Mouse (Mus musculus) cerebellum, adult 8-10 months (tissue): Measurements from ENCODE around the gene Ank2.

ENCODE experiments used
- DNase-seq: peaks from one replicate; pipeline ENCODE4 v3.0.0; 2022

The Ank2 gene

DNA sequence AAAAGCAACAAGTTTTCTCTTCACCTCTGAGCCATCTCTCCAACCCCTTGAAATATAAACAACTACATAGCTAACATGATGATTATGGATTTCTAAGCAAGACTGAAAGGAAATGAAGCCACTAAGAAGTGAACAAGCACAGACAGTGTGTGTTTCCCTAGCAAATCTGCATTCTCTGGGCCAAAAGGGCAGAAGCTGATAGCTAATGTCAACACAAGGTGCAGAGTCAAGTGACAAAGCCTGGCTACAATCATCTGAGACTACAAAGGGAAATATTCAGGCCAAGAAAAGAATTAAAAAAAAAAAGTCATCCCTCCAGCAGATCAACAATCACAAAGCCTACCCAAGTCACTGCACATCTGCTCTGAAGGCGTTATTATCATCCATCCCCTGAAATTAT lies 330.0 kb downstream of the Ank2 start:
- DNase-seq: no peak

DNA sequence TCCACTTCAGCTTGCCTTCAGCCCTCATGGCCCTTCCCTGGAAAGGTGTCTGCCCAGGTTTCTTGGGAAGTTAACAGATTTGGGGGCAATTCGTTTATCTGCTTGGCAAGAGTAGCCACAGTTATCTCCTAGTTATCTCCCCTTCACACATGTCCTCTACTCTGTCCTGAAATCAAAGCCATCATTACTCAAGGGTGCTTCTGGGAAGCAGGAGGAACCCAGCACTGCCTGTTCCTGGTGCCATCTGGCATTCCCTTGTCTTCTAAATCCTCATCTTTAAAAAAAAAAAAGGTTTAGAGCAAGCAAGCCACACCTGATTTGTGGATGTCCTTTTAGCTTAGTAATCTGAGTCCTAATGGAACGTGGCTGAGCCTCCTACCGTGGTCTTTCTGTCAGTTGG lies 335.4 kb downstream of the Ank2 start:
- DNase-seq: peak; percentile 55

DNA sequence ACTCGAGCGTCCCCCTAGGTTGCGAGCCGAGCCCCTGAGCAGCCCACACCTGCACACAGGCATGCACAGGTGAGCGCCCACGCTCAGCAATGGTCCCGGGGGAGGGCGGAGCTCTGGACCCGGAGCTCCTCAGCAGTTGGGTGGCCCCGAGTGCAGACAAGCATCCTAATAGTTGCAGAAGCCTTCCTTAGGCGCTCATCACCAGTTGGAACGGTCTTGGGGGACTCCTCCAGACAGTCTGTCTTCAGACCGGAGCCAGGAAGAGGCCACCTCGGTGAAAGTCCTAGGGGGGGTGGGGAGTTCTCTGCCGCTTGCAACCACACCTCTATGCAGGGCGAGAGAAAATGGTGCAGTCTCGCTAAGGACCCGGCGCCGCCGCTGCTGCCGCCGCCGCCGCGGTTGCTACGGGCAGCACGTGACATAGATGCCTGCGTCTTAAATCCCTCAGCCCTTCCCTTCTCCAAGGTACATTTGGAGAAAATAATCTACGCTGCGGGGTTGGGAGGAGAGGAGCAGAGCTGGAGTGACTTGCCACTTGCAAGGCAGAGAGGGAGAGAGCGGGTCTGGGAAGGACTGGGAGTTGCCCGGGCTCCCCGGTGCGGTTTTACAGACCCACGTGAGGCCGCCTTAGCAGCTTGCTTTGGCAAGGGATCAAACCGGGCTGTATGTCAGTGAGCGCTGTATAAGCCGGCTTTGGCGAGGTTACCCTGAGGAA lies 337.0 kb downstream of the Ank2 start:
- peak; percentile 83 for DNase-seq

DNA sequence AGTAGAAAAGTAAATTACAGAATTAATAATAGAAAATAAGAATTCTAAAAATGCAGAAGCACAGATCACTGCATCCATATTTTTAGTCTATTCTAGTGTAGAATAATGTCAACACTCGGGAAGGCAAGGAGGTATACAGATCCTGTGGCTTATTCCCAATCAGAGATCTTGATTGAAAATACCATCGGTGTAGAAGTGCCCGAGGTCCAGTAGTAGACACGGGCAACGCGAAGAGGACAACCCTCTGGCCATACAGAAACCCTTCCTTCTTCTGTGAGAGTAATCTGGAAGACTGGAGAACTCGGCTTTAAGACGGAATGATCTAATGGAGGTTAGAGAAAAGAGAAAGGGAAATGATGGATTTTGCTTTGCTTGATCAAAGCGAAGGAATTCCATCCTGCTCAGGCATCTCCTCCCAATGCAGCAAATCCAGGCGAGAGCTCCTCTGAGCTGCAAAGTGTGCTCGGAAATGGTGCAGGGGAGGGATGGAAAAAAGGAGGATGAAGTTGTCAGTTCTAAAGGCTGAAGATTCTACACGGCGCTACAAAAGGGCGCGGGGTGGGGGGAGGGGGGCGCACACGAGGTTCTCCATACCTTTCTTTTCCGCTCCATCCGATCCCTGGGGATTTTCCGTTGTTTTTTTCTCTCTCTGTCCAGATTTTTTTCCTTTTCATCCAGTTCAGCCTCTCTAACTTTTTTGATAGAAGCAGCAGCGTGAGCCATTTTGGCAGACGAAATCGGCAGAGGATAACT lies 337.9 kb downstream of the Ank2 start:
- DNase-seq: no peak

DNA sequence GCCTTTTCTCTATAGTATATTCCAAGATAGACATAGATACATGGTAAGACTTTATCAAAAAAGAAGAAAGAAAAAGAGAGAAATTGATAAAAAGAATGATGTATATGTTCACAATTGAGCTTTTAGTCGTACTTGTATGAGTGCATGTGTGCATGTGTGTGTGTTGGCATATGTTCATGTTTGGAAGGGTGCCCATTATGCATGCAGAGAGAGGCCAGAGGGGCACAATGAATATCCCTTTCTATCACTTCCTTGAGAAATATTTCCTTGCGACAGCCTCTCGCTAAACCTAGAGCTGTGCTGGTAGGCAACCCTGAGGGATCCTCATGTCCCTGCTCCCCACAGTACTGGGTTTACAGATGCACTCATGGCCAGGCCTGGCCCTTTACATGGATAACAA lies 341.4 kb downstream of the Ank2 start:
- no peak for DNase-seq

DNA sequence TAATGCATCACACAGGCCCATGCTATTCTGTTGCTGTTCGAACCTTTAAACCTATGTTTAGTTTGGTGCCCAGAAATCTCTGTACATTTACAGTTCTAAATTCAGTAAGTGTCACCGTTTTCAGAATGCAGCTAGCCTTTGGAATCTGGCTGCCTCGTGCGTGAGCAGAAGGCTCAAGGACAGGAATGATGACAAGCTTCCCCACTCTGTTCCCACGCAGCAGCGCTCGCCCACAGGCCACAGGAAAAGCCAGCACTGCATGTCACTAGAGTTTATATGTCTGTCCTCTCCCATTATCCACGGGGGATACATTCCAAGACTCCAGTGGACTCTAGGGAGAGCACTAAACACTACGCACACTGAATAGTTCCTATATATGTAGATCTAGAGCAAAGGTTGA lies 343.1 kb downstream of the Ank2 start:
- peak; percentile 39 for DNase-seq

DNA sequence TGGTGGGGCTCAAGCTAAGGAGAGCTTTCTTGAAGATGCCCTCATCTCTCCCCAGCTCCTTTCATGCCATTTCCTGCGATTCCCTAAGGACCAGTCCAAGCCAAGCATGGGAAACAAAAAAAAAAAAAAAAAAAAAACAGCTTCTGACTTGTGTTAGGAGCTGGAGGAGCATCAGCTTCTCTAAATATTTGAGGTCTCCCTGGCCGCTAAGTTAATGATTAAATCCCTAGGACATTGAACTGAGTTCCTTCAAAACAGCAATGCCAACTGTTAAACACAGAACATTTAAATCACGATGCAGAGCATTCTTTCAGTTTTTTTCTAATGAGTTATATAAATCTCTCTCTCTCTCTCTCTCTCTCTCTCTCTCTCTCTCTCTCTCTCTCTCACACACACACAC lies 345.3 kb downstream of the Ank2 start:
- no peak for DNase-seq

DNA sequence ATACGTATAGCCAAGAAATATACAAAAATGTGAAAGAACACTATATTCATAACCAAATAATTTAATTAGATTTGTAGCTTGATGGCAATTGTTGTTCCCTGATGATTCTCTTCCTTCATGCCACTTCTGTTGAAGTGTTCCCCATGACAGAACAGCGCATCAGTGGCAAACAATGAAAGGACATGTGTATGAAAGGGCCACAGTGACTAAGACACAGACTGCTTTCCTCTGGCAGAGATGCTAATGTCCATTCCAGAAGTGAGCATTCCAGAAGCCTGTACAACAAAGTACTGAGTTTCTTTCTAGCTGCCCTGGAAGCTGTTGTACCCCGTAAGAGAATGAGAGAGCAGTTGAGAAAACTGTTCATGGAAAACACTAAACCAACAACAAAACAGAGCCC lies 345.7 kb downstream of the Ank2 start:
- no peak for DNase-seq

DNA sequence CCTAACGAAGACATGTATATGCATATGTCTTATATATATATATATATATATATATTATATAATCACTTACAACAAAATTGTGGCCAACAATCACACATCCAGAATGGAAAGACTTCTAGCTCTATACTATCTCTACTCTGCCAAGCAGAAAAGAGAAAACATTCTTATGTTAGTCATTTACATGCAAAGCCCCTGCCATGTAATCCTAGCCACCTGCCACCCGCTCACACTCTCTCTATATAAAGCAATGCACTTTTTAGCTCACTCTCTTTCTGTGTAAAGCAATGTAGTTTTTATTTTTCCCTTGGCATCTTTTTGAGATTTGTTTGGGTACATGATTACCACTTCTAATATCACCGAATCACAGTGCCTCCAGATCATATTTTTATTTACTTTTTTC lies 350.5 kb downstream of the Ank2 start:
- no peak for DNase-seq

DNA sequence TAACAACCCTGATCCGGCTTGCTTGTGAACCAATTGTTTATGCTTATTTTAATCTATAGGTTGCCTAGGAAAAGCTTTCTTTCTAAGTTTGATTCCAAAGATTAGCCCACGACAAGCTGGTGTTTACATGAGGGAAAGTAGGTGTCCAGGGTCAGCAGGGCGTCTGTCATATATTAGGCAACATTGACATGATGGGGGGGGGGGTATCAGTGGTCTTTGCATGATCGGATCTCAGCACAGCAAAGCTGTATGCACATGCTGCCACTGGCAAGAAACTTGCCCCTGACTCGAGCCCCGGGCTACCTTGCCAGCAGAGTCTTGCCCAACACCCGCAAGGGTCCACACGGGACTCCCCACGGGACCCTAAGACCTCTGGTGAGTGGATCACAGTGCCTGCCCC lies 358.6 kb downstream of the Ank2 start:
- DNase-seq: no peak

DNA sequence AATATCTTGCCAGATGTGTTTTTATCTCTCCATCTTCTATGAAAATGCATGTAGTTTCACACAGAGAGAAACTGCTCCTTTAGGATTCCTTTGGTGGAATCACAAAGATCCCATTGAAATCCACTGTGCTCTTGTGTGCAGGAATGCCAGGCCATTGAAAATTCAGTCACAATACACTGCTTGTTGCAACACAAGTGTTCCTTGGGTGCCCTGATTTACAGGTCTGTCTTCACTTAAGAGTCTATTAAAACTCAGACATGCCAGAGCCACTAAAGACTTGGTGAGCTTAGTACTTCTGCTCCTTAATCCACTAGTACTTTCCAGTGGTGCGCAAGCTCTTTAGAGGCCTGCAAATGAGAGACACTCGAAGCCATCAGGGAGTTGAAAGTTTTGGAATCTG lies 359.5 kb downstream of the Ank2 start:
- no peak for DNase-seq

DNA sequence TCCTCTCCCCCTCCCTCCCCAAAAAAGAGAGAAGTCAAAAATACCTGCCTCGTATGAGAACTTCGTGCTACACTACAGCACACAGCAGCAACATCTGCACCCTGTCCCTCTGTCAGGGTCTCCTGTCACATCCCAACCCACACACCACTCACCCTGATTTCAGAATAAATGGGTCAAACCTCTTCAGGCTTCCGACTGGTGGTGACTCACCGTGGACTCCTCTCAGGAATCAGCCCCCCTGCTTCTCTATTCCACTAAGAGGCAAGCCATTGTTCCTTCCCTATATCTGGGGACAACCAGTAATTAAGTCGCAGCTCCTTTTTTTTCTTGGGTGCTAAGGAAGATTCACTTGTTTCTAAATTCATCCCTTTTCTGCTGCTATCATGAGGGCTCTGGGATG lies 361.6 kb downstream of the Ank2 start:
- DNase-seq: no peak

DNA sequence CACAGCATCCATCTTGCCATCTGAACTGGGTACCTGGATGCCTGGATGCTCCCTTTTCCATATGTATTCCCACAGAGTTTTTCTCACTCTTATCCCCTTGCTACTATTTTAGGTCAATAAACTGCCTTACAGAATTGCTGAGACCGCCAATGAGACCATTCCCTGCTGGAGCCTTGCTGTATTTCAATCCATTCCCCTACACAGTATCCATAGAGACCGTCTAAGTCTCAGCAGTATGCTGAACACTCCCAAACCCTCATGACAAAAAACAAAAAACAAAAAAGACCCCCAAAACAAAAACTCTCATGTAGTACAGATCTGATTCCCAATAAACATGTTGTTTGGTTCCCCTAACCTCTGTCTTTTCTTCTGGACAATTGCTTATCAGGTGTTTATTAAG lies 365.1 kb downstream of the Ank2 start:
- no peak for DNase-seq

DNA sequence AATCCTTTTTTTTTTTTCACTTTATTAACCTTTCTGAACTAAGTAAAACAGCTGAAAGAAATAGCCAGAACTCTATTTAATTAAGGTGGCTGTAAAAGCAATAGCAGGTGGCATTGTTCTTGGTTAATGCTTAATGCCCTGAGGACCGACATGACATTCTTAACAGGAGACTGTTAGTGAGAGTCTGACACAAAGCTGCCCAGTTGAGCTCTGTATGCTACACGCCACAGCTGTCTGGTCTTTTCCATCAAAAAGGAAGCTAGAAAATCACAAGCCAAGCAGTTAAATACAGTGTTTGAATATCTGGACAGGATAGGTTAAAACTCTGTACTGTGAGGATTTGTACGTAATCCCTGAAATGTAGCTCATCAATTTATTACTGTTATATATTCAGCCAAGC lies 368.1 kb downstream of the Ank2 start:
- DNase-seq: no peak

DNA sequence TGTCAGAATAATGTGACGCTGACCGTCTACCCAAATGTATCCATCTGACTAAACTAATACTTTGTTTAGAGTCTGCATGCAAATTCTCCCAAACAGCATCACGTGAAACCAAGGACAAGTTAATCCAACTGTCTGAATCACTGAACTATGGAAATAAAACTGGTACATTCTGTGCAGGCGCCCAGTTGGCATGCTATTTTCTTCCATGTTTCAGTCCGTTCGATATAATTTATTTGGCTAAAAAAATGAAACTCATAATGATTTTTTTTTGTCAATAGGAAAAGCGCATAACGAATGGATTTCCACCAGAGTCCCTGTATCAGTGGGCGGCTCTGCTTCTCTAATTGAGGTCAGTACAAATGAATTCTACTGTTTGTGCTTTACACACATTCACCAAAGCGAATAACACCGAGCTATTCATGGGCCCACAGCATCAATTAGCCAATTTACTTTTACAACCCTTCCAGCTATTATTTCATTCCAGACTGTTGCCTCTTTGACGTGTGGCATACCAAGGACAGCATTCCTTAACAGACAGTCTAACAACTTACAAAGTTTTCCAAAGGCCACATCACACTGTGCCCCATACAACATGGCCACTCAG lies 368.9 kb downstream of the Ank2 start:
- DNase-seq: no peak

DNA sequence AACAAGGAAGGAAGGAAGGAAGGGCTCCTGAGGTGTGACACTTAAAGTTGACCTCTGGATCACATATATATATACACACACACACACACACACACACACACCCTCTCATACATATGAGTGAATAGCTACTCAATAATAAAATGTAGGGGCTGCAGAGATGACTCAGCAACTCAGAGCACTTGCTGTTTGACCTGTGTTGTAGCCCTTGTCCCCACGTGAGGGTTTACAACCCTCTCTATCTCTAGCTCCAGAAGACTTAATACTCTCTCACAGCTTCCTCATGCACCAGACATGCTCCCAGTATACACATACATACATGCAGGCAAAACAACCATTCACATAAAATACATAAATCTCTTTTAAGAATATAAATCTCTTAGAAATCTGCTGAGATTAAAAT lies 369.4 kb downstream of the Ank2 start:
- DNase-seq: no peak

DNA sequence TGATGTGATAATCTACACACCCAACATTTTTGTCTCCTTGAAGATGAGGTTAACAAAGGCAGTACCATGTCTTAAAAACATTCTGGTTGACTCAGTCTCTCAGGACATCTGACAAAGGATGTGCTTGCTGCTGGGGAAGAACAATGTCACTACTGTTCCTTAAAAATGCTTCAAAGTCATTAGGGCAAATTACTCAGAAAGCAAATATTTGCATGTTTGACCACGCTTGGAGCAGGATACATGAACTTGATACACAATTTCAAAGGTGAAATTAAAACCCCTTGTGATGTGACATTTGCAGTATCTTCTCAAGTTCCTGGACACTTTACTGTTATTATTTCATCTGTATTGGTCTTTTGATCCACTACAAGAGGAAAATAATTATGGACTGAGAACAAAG lies 371.5 kb downstream of the Ank2 start:
- DNase-seq: no peak

DNA sequence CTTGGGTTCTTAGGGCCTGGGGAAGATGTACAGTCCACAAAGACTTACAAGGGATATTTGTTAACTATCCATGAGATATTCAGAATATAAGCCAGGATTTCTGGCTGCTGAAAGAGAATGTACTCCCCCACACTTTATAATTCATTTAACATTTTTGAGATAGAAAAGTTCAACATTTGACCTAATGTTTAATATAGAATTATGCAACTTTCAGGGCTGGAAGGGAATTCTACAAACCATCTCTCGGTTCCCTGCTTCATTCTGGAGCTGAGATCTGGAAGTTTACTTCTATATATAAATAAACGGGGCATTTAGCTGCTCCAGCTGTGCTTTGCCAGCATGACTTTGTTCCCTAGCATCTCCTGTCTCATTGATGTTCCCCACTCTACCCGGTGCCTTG lies 372.9 kb downstream of the Ank2 start:
- DNase-seq: no peak

DNA sequence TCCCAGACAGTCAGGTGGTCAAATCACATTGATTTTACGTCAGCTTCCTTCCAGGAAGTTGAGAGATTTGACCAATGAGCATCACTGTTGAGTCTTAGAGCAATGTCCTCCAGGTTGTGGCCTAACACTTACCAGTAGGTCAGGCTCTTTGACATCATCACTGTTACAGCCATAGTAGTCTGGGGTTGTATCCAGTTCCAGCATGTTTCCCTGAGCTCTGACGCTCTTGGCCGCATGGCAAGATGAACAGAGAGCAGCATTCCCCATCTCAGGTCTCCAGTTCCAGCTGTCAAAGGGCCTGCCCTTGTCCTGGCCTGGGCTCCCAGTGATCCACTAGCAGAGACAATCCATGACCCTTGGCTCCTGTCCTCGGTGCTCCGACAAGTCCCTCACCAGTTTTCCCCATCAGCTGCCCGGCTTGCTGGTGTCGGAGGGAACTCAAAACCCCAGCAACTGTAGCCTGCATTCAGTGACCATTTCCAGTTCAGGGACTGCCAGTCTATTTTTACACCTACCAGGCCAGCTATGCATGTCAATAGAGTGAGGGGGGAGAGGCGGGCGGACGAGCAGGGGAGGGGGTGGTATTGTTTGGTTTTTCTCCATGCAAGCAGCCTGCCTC lies 374.7 kb downstream of the Ank2 start:
- DNase-seq: no peak

DNA sequence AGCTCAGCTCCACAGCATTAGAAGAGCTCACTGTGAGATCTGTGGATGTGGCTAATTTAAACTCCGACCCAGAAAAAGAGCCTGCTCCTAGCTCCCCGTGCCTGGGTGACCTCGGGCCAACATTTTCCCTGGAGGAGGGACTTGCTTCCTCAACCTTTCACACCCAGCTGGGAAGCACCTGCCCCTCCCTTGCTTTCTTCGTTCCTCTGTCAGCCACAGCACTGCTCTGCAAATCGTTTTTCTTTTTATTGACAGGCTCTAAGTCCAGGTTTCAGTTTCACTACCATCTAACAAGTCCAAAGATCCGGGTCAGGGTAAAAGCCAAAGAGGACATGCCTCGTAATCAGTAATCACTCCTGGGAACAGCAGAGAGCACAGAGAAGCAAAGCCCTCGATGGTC lies 375.8 kb downstream of the Ank2 start:
- DNase-seq: no peak

DNA sequence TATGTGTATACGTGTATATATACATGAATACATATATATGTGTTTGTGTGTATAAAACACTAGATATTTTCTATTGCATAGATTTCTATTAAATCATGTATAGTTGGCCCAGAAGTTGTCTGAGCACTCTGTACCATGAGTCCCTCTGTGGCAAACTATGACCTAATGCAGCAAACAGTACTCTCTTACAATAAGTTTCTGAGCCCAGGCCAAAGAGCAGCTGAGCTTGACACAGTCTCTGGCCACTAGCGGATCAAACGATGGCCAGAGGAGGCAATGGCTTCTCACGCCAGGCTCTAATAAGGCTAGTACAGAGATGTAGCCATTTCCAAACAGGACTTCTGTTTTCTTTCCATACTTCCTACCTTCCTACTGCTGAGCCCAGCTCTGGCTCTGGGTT lies 380.4 kb downstream of the Ank2 start:
- no peak for DNase-seq

DNA sequence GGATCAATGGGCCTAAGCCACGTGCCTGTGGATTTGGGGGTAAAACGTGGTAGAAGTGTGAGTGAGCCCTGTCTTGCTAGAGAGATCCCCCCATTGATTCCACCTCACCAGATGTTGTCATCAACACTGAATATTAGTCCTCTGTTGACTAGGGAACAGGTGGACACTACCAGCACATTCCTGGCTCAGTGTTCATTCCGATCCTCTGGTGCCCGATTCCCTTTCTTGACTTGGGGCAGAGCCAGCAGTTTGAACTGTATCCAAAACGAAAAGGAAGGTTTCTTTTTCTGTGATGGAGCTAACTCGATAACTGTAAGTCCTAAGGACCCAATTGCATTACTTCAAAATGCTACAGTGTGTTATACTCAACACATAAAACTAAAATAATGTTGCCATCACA lies 382.9 kb downstream of the Ank2 start:
- DNase-seq: peak; percentile 61

DNA sequence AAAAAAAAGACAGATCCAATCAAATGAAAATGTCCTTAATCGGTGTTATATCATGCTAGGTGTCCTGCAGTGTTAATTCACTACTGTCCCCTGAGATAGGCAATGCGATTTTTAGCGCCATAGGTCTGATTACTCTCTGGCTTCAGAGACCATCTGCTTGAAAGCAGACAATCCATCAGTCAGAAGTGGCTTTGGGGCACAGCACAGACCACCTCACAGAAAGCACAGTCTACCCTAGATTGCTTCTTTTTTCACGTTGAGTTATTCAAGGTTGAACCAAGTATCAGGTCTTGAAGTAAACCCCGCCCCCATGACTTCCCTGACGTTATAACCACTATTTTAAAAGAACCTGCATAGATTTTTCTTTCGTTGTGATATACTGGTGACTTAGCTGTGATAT lies 385.9 kb downstream of the Ank2 start:
- no peak for DNase-seq

DNA sequence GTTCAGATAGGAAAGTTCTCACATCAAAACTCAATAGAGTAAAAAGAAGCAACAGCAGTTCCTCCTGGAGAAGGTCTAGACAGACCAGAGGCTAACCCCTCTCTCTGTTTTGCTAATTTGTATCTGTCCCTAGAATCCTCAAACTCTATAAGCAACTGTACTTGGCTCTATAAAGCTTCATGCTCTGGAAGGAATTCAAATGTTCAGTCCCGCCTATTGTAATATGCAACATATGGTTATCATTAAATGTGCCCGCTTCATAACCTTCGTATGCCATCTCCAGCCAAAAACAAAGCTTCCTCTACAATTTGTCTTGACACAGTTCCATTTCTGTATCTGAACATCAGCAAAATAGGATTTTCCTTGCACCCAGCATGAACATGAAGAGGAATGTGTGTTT lies 389.7 kb downstream of the Ank2 start:
- no peak for DNase-seq
